Mouse (Mus musculus) myocyte (in vitro differentiated cells): ENCODE measurements at regions not wholly inside any gene's neighbourhood (a gene's known extent, or its start where the extent isn't known, plus 50 kb on each side); places are given as distances from the start of the nearest gene placed in this dataset.

Experiments used
- POLR2A ChIP-seq: IDR thresholded peaks from one replicate; pipeline ENCODE4 v1.6.1; 2011; ENCODE audit warnings: low read depth, mild to moderate bottlenecking, control low read depth, moderate library complexity; ENCODE audit not compliant: insufficient read length
- POLR2AphosphoS2 ChIP-seq: IDR thresholded peaks from one replicate; pipeline ENCODE4 v1.6.1; 2011; ENCODE audit warnings: low read depth, control low read depth; ENCODE audit not compliant: insufficient read length

- TF ChIP-seq POLR2A, result no peak
- no peak for TF ChIP-seq POLR2AphosphoS2
Measured at GRCm38 (mm10) chr14:53562606-53563005, 691.3 kb downstream of the Dad1 start.
